Mouse (Mus musculus) small intestine, adult 2 months (tissue): Measurements from ENCODE around the gene Orm1.

Source experiments
- CTCF ChIP-seq: fragments of 200-500 bp; IDR thresholded peaks from 2 replicates; pipeline ENCODE4 v1.5.1; 2012; ENCODE audit warnings: low read depth, mild to moderate bottlenecking, control low read depth, inconsistent platforms, low read length, moderate library complexity, mixed read lengths; ENCODE audit not compliant: insufficient replicate concordance, insufficient read length; ENCODE audit errors: extremely low read depth
- POLR2A ChIP-seq: fragments of 200-500 bp; IDR thresholded peaks from 2 replicates; pipeline ENCODE4 v1.6.1; 2012; ENCODE audit warnings: low read depth, mild to moderate bottlenecking, control low read depth, inconsistent platforms, low read length, moderate library complexity

GRCm38 (mm10) chr4:63389887-63390528, 45.6 kb downstream of the Orm1 start:
- no peak for TF ChIP-seq POLR2A
- TF ChIP-seq CTCF, result no peak
